Mouse (Mus musculus) right cerebral cortex, postnatal 4 days (tissue): ENCODE measurements around the gene Fam126a.
"Not testable (repeated sequence)": the region's sequence is repeated elsewhere in the genome, so short reads cannot be mapped to it uniquely, and the experiment has no call there.

Experiments used
- DNase-seq: peaks from one replicate; pipeline ENCODE4 v3.0.0-alpha.2; 2022

Fam126a gene

DNA sequence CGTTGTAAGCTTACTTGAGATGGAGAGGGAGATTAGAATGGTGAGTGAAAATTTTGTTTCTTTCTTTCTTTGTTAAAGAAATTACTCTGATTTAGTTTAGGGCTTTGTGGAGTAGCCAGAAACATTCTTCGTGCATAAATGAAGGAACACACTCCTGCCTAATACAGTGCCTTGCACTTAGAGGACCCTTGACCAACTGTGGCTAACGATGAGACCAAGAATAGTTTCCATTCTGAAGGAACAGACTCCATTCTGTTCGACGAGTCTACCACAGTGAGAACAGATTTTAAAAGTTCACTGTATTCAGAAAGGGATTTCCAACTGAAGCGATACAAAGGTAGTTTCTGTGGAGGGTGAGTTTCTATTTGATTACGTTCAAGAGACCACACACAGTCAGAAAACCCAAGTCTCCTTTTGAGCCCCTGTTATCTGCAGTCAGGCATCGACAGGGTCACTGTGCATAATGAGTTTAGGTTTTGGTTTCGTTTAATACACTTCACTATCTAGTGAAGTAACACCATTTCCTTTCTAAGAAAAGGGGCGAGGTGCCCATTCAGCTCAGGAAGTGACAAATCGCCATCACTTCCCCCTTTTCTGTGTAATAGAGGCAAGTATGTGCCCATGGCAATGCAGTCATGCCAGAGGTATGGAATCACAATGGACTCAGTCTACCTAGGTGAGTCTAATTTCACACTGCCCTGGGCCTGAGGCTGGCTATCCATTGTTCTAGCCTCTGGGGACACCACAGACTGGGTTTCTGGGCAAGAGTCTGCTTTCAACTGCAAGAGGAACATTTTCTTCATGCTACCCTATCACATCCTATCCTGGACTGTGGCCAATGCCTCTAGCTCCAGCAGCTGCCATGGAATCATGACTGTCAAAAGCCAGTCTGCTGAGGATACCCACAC lies 136.4 kb downstream of the Fam126a start:
- DNase-seq = no peak

GRCm38 (mm10) chr5:23893156-23893863 lies 137.2 kb downstream of the Fam126a start:
- no peak for DNase-seq

DNA sequence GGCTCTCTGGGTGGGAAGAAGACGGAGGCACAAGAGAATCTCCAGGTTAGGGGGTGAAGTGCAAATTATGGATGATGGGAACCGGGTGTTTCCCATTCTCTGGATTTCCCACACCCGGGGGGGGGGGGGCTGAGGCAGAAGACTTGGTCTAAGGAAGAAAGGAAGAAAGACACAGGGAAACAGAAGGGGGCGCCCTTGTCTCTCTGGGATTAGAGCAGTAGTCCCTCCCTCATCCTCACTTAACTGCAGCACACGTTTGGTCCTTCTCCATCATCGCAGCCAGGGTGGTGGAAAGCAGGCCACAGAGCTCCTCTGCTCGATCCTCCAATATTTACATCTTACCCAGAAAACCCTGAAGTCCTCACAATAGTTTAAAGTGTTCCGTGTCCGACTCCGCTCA lies 139.8 kb downstream of the Fam126a start:
- peak; percentile 79 for DNase-seq

DNA sequence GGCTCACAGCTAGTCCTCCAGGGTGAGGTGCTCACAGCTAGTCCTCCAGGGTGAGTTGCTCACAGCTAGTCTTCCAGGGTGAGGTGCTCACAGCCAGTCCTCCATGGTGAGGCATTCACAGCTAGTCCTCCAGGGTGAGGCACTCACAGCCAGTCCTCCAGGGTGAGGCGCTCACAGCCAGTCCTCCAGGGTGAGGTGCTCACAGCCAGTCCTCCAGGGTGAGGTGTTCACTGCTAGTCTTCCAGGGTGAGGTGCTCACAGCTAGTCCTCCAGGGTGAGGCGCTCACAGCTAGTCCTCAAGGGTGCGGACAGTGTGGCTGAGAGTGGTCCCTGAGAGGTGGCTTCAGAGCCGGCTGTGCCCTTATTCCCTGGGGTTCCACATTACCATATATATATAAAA lies 141.0 kb downstream of the Fam126a start:
- no peak for DNase-seq

DNA sequence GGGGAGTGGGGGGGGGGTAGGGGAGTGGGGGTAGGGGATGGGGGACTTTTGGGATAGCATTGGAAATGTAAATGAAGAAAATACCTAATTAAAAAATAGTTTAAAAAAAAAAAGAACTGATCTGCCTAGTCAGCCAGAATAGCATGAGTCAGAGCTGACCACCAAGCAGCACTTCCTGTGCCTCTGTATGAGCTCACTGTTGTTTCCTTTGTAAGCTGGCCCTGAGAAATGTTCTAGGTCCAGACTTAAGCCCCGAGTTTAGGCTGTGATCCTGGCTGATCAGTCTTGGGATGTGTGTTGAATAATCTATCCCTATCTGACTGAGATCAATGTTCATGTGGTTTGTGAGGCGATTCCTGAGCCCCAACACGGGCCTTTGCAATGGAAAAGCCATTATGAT lies 143.4 kb downstream of the Fam126a start:
- no peak for DNase-seq

- DNase-seq = no peak
Measured at GRCm38 (mm10) chr5:23874457-23874856, 156.0 kb downstream of the Fam126a start.

GRCm38 (mm10) chr5:23872586-23872985 lies 157.9 kb downstream of the Fam126a start:
- DNase-seq = no peak

DNA sequence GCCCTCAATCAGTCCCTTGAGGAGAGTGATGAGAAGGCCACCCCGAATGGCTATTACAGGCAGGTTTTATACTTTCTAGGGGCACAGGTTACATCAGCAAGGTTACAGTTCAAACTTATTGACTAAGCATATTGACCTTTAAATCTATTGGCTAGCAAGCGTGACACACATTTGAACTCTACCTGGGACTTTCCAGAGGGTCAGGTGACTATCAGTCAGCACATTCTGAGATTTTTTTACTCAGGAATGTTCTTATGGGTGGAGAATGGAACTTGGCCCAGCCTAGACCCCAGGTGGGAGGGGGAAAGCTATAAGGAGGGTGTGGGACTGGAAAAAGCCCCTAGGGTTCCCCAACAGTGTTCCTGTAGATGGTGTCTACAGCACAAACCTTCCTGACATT lies 159.2 kb downstream of the Fam126a start:
- not testable (repeated sequence) for DNase-seq

- no peak for DNase-seq
Measured at GRCm38 (mm10) chr5:23865941-23866340, 164.5 kb downstream of the Fam126a start.
